Mouse (Mus musculus) intestine, embryonic 16.5 days (tissue): ENCODE data around the gene Zfp598. TPM values are rescaled to one million over a fixed set of nuclear protein-coding genes. Genes with fewer than 3 reads are reported as not detected.

ENCODE experiments used
- ATAC-seq: fragments of 200-750 bp; cut with Nextera tagmentation; 2 replicates; pipeline ENCODE4 v1.8.0; 2017; ENCODE audit warnings: moderate TSS enrichment, moderate library complexity
- H3K27ac ChIP-seq: fragments of 300-500 bp; sonication (generic); 2 replicates; pipeline ENCODE4 v1.5.1; 2014; ENCODE audit warnings: mild to moderate bottlenecking, low read length
- H3K27me3 ChIP-seq: fragments of 300-500 bp; sonication (generic); replicated peaks from 2 replicates; pipeline ENCODE4 v1.6.1; 2014; ENCODE audit warnings: low read length, control low read depth, mixed read lengths; ENCODE audit not compliant: control insufficient read depth, insufficient read depth
- H3K36me3 ChIP-seq: fragments of 300-500 bp; sonication (generic); 2 replicates; pipeline ENCODE4 v1.6.1; 2014; ENCODE audit warnings: low read length, control low read depth; ENCODE audit not compliant: control insufficient read depth, insufficient read depth
- H3K4me1 ChIP-seq: fragments of 300-500 bp; sonication (generic); 2 replicates; pipeline ENCODE4 v1.6.1; 2014; ENCODE audit warnings: low read length, control low read depth, mixed read lengths; ENCODE audit not compliant: control insufficient read depth, insufficient read depth
- H3K4me2 ChIP-seq: fragments of 300-500 bp; sonication (generic); 2 replicates; pipeline ENCODE4 v1.6.1; 2014; ENCODE audit warnings: low read depth, low read length, control low read depth
- H3K4me3 ChIP-seq: fragments of 300-500 bp; sonication (generic); 2 replicates; pipeline ENCODE4 v1.5.1; 2014; ENCODE audit warnings: mild to moderate bottlenecking, low read length
- H3K9ac ChIP-seq: fragments of 300-500 bp; sonication (generic); 2 replicates; pipeline ENCODE4 v1.6.1; 2014; ENCODE audit warnings: low read depth, low read length
- H3K9me3 ChIP-seq: fragments of 300-500 bp; sonication (generic); 2 replicates; pipeline ENCODE4 v1.6.1; 2016; ENCODE audit warnings: low read length, control low read depth; ENCODE audit not compliant: control insufficient read depth
- WGBS: fragments of 180-500 bp; shearing (Covaris S2); extraction: QIAGEN DNeasy Blood & Tissue Kit; methylation state at CpG from one replicate; pipeline ENCODE4 v1.1.7; 2014; 5-methylcytosine and 5-hydroxymethylcytosine counted together
- polyA plus RNA-seq: library from polyadenylated mRNA; unstranded; fragments of >200 nt; fragmentation: Nextera tagmentation; extraction: Ambion mirVana; gene quantifications from 2 replicates; pipeline ENCODE4 v1.2.1, GENCODE M21; 2015

Zfp598 gene
- polyA plus RNA-seq, 1 experiment from 2014 or later: 11.0 TPM

- ATAC-seq: peak; percentile 14
- H3K4me3 ChIP-seq: peak overlapping the region; percentile 84
- peaks cover 8% of the 10 kb centered on the region; the same call in 1 of the 2 replicates for H3K36me3 ChIP-seq
- H3K27ac ChIP-seq: peak overlapping the region; percentile 90
- H3K4me2 ChIP-seq: peak overlapping the region; percentile 68
- WGBS: 5% methylated on average over 49 of the region's 51 CpGs
- H3K4me1 ChIP-seq: peaks cover 23% of the 10 kb centered on the region
- H3K9me3 ChIP-seq: no peaks in the 10 kb centered on the region
- peaks cover 2% of the 10 kb centered on the region for H3K27me3 ChIP-seq
- H3K9ac ChIP-seq: peak overlapping the region; percentile 90
These were observed 26.0 kb downstream of the Zfp598 start for GRCm38 (mm10) chr17:24695326-24696010.

DNA sequence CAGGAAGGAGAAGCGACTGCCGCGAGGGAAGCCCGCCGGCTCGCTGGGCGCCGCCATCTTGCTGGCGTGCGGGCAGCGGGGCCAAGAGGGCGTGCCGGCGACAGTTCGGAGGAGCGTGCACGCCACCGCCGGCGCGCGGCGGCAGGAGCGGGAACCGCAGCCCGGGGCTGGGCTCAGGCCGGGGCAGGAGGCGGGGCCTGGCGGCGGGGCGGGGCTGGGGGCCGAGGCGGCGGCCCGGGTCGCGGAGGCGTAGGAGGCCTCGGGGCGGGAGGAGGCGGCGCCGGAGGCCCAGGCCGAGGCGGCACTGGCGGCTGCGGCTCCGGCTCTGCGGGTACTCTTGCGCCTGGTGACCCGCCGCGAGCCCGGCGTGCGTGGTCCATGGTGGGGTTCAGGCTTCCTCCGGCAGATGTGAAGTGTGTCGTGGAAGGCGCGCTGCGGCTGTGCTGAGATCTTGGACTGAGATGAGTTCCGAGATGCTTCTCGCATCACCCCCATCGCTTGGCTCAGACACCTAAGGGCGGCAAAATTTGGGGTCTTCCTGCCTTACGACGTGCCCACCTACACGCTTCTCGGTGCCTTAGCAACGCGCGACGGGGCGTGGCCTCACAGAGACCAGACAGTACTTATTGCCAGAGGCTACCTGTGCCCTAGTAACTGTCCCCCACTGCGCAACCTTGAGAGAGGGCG lies 26.7 kb downstream of the Zfp598 start, which contains the start of the genes Gfer and Noxo1:
Gene Gfer (minus strand): TSS at position 146 of the 687 bp plus-strand sequence.
Gene Noxo1 (plus strand): TSS at position 224 of the 687 bp plus-strand sequence.
- Histone ChIP-seq H3K9ac (peak within 1 kb of the TSS; percentile 90), H3K4me3 (peak within 1 kb of the TSS; percentile 84), H3K36me3 (peaks cover 10% of the 10 kb centered on the region), H3K27me3 (no peaks in the 10 kb centered on the region), H3K4me2 (peak within 1 kb of the TSS; percentile 68), H3K9me3 (no peaks in the 10 kb centered on the region), H3K4me1 (peaks cover 23% of the 10 kb centered on the region), H3K27ac (peak within 1 kb of the TSS; percentile 90)
- under 1% methylated on average over 73 of the region's 76 CpGs for WGBS
- ATAC-seq: peak; percentile 90

DNA sequence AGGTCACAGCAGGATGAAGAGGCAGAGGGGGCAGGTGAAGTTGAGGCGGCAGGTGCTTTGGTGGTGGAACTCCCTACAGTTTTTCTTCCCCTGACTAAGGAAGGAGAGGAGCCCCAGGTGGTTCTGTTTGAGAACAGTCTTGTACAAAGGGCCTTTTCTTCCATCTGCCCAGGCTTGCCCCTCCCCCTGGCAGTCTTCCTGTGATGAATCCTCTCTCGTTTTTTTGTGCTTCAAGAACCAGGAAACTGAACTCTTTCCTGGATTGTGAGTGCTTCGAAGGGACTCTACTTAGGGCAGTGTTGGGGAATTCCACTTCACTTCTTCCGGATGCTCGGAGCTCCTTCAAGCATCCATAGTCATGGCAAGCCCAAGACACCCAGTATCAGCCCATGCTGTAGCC lies 28.5 kb downstream of the Zfp598 start:
- peak; percentile 17; the same call in 1 of the 2 replicates for ATAC-seq
- peak overlapping the region; percentile 38 for H3K9ac ChIP-seq
- H3K9me3 ChIP-seq: no peaks in the 10 kb centered on the region
- H3K36me3 ChIP-seq: peaks cover 17% of the 10 kb centered on the region
- no peaks in the 10 kb centered on the region for H3K27me3 ChIP-seq
- H3K4me1 ChIP-seq: peaks cover 23% of the 10 kb centered on the region
- WGBS: 19% methylated on average over 5 of the region's 5 CpGs
- peak overlapping the region; percentile 90 for H3K27ac ChIP-seq
- H3K4me2 ChIP-seq: peak overlapping the region; percentile 21; the same call in 1 of the 2 replicates
- 0 out of 2 replicates have a peak overlapping the region, but pooled peaks have one; percentile 21 for H3K4me3 ChIP-seq

DNA sequence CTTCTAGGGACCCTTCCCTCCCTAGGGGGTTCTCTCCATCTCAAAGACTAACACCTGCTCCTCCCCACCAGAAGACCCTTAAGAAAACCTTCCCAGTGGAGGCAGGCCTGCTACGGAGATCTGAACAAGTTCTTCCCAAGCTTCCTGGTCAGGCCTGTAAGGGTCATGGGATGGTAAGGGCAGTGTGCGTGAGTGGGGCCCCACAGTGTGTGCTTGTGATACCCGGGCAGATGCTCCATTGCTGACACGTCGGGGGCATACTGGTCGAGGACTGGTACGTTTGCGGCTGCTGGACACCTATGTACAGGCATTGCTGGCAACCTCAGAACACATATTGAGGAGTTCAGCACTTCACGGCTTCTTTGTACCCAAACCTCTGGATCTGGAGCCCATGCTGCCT lies 29.2 kb downstream of the Zfp598 start:
- H3K4me1 ChIP-seq: peaks cover 23% of the 10 kb centered on the region
- peak overlapping the region; percentile 21 for H3K4me2 ChIP-seq
- peak overlapping the region; percentile 38 for H3K9ac ChIP-seq
- H3K27ac ChIP-seq: peak overlapping the region; percentile 90
- H3K36me3 ChIP-seq: peaks cover 17% of the 10 kb centered on the region
- no peak for ATAC-seq
- no peaks in the 10 kb centered on the region for H3K9me3 ChIP-seq
- H3K4me3 ChIP-seq: peak overlapping the region; percentile 21
- no peaks in the 10 kb centered on the region for H3K27me3 ChIP-seq
- WGBS: 64% methylated on average over 9 of the region's 9 CpGs

GRCm38 (mm10) chr17:24699473-24699872 lies 30.0 kb downstream of the Zfp598 start:
- Histone ChIP-seq H3K4me3 (peak overlapping the region; percentile 21; the same call in 1 of the 2 replicates), H3K4me2 (peak overlapping the region; percentile 21), H3K27ac (peak overlapping the region; percentile 90), H3K27me3 (no peaks in the 10 kb centered on the region), H3K36me3 (peaks cover 24% of the 10 kb centered on the region), H3K9ac (peak overlapping the region; percentile 55), H3K9me3 (no peaks in the 10 kb centered on the region), H3K4me1 (peaks cover 23% of the 10 kb centered on the region)
- whole genome bisulfite sequencing: 52% methylated on average over 2 of the region's 2 CpGs
- ATAC-seq: peak; percentile 52

GRCm38 (mm10) chr17:24701251-24701650 lies 31.8 kb downstream of the Zfp598 start:
- no peak overlapping the region for H3K27ac ChIP-seq
- H3K27me3 ChIP-seq: no peaks in the 10 kb centered on the region
- ATAC-seq: no peak
- H3K4me2 ChIP-seq: no peak overlapping the region
- no peaks in the 10 kb centered on the region for H3K9me3 ChIP-seq
- H3K4me3 ChIP-seq: no peak overlapping the region
- peaks cover 18% of the 10 kb centered on the region for H3K4me1 ChIP-seq
- WGBS: 90% methylated on average over 9 of the region's 9 CpGs
- no peak overlapping the region for H3K9ac ChIP-seq
- peaks cover 27% of the 10 kb centered on the region for H3K36me3 ChIP-seq

GRCm38 (mm10) chr17:24705821-24706220 lies 36.3 kb downstream of the Zfp598 start:
- 93% methylated on average over 3 of the region's 3 CpGs for WGBS
- H3K4me1 ChIP-seq: peaks cover 10% of the 10 kb centered on the region; the same call in 1 of the 2 replicates
- H3K36me3 ChIP-seq: peaks cover 24% of the 10 kb centered on the region
- H3K9ac ChIP-seq: no peak overlapping the region
- H3K4me3 ChIP-seq: no peak overlapping the region
- no peak overlapping the region for H3K4me2 ChIP-seq
- no peak for ATAC-seq
- no peak overlapping the region for H3K27ac ChIP-seq
- H3K9me3 ChIP-seq: no peaks in the 10 kb centered on the region
- H3K27me3 ChIP-seq: no peaks in the 10 kb centered on the region

DNA sequence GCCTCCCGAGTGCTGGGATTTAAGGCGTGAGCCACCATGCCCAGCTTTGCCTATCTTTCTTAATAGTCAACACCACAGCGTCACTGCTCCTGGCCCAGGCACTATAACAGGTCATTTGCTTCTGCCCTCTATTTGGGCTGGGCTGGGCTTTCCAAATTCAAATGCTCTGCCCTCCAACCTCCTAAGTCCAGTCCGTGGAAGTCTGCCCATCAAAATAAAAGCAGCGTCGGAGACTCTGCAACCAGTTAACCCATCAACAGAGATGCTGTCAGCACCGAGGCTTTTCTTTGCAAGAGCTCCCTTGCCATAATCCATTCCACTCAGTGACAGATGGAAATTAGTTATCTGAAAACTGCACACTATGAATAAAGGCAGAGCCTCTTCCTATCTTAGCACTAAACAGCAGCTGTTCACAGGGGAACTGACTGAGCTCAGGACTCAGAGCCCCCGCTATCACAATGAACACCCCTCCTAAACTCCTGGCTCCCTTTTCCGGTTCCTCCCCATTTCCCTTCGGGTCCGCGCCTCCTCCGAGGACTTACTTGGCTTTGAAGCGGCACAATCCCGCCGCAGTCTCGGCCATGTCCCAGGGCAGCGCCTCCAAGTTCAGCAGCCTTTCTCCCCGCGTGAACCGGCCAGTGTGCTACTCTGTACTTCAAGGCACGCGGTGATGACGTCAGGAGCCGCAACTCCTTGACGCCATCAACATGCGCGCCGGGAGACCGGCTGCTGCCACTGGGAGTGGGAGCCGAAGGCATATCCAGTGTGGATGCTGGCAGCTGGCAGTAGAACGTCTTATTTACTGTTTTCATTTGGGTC lies 37.7 kb downstream of the Zfp598 start, which contains the start of gene Tbl3:
Gene Tbl3 (minus strand): TSS at position 679 of the 819 bp plus-strand sequence.
- peaks cover 11% of the 10 kb centered on the region; the same call in 1 of the 2 replicates for H3K36me3 ChIP-seq
- peak within 1 kb of the TSS; percentile 75 for H3K27ac ChIP-seq
- ATAC-seq: peak; percentile 89
- peaks cover 10% of the 10 kb centered on the region; the same call in 1 of the 2 replicates for H3K4me1 ChIP-seq
- peak within 1 kb of the TSS; percentile 64 for H3K4me3 ChIP-seq
- 3% methylated on average over 32 of the region's 32 CpGs for WGBS
- no peaks in the 10 kb centered on the region for H3K27me3 ChIP-seq
- peak within 1 kb of the TSS; percentile 79 for H3K4me2 ChIP-seq
- peak within 1 kb of the TSS; percentile 86 for H3K9ac ChIP-seq
- H3K9me3 ChIP-seq: no peaks in the 10 kb centered on the region
